Mouse (Mus musculus): ENCODE data around the gene Lca5. TPM values are rescaled to one million over a fixed set of nuclear protein-coding genes. Genes with fewer than 3 reads are reported as not detected.

Gene Lca5
- polyA plus RNA-seq, 1 experiment from 2014 or later = 31.1 TPM

- Histone ChIP-seq H3K4me3 (ENCODE audit: low read depth, low read length) (no peak overlapping the region), H3K36me3 (ENCODE audit: control insufficient read depth, insufficient read depth, low read length) (no peaks in the 10 kb centered on the region), H3K9ac (ENCODE audit: low read depth, low read length) (no peak overlapping the region), H3K4me2 (replicated peaks; ENCODE audit: low read depth, low read length) (no peak overlapping the region), H3K9me3 (ENCODE audit: control insufficient read depth, low read length) (no peaks in the 10 kb centered on the region), H3K27me3 (ENCODE audit: control insufficient read depth, insufficient read depth, low read length) (no peaks in the 10 kb centered on the region), H3K27ac (ENCODE audit: low read depth, low read length) (no peak overlapping the region), H3K4me1 (replicated peaks; ENCODE audit: control insufficient read depth, insufficient read depth, low read length) (no peaks in the 10 kb centered on the region)
- WGBS = 43% methylated on average over 3 of the region's 3 CpGs
- no peak for ATAC-seq (ENCODE audit: low FRiP score)
- DNase-seq (ENCODE audit: low spot score) = no peak
Observed at GRCm38 (mm10) chr9:83400783-83401182, 40.1 kb downstream of the Lca5 start.

DNA sequence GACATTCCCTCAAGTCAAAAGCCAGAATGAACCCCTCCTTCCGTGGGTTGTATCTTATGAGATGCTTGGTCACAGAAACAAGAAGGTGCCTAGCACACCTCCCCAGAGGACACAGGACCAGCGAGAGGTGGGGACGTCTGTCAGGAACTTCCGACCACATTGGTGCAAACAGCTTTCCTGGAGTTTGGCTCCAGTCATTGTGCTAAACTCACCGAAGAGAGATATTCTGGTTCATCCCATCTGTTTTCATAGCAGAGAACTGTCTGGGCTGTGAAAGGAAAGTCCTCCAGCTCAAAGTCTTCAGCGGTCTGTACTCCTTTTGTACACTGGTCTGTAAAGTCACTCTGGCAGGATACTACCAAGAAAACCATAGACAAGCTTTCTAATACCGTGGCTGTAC lies 41.5 kb downstream of the Lca5 start:
- Histone ChIP-seq H3K4me3 (ENCODE audit: low read depth, low read length) (no peak overlapping the region), H3K4me2 (replicated peaks; ENCODE audit: low read depth, low read length) (no peak overlapping the region), H3K27ac (ENCODE audit: low read depth, low read length) (no peak overlapping the region), H3K9ac (ENCODE audit: low read depth, low read length) (no peak overlapping the region), H3K4me1 (replicated peaks; ENCODE audit: control insufficient read depth, insufficient read depth, low read length) (no peaks in the 10 kb centered on the region), H3K36me3 (ENCODE audit: control insufficient read depth, insufficient read depth, low read length) (no peaks in the 10 kb centered on the region), H3K27me3 (ENCODE audit: control insufficient read depth, insufficient read depth, low read length) (no peaks in the 10 kb centered on the region), H3K9me3 (ENCODE audit: control insufficient read depth, low read length) (no peaks in the 10 kb centered on the region)
- ATAC-seq (ENCODE audit: low FRiP score) (no peak), DNase-seq (ENCODE audit: low spot score) (no peak)
- WGBS = 94% methylated on average over 7 of the region's 7 CpGs

DNA sequence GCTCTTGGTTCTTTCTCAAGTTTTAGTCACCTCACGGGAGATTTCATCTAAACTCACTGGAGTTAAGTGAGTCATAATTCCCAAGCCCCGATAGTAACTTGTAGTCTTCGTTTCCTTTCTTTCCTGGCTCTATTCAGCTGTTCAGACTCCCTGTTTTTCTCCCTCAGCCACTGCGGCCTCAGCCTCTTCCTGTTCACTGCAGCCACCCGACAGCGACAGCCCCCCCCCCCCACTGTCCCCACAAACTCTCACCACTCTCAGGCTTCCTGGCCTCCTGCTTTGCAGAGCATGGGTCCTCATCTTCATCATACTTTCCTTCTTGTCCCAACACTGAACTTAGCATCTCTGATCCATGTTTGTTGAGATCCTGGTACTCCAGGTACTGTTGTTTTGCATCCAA lies 42.7 kb downstream of the Lca5 start:
- ATAC-seq (ENCODE audit: low FRiP score) (no peak), DNase-seq (ENCODE audit: low spot score) (no peak)
- Histone ChIP-seq H3K27me3 (ENCODE audit: control insufficient read depth, insufficient read depth, low read length) (no peaks in the 10 kb centered on the region), H3K4me1 (replicated peaks; ENCODE audit: control insufficient read depth, insufficient read depth, low read length) (no peaks in the 10 kb centered on the region), H3K9me3 (ENCODE audit: control insufficient read depth, low read length) (no peaks in the 10 kb centered on the region), H3K9ac (ENCODE audit: low read depth, low read length) (no peak overlapping the region), H3K27ac (ENCODE audit: low read depth, low read length) (no peak overlapping the region), H3K4me2 (replicated peaks; ENCODE audit: low read depth, low read length) (no peak overlapping the region), H3K36me3 (ENCODE audit: control insufficient read depth, insufficient read depth, low read length) (no peaks in the 10 kb centered on the region), H3K4me3 (ENCODE audit: low read depth, low read length) (no peak overlapping the region)
- WGBS = 71% methylated on average over 5 of the region's 6 CpGs

DNA sequence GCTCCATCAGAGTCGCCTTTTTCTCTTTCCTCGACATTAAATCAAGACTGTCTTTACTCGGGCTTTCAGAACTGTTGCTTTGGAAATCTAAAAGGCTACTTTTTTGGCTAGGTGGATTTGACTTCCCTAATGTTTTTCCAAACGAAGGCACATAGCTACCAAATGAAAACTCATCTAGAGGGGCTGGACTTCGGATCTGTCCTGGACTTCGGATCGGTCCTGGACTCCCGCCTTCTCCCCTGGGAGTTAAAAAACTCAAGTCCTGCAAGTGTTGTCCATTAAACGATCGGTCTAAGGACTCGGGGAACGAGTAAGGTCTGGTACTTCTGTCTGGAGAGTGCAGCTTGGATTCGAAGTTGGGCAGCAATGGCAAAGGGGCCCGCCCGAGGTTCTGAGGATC lies 45.5 kb downstream of the Lca5 start:
- H3K27me3 ChIP-seq (ENCODE audit: control insufficient read depth, insufficient read depth, low read length) = no peaks in the 10 kb centered on the region
- H3K4me3 ChIP-seq (ENCODE audit: low read depth, low read length) = no peak overlapping the region
- no peak for DNase-seq (ENCODE audit: low spot score)
- WGBS = 90% methylated on average over 15 of the region's 15 CpGs
- no peak overlapping the region for H3K9ac ChIP-seq (ENCODE audit: low read depth, low read length)
- H3K4me2 ChIP-seq (replicated peaks; ENCODE audit: low read depth, low read length) = no peak overlapping the region
- ATAC-seq (ENCODE audit: low FRiP score) = no peak
- H3K9me3 ChIP-seq (ENCODE audit: control insufficient read depth, low read length) = no peaks in the 10 kb centered on the region
- H3K4me1 ChIP-seq (replicated peaks; ENCODE audit: control insufficient read depth, insufficient read depth, low read length) = no peaks in the 10 kb centered on the region
- no peak overlapping the region for H3K27ac ChIP-seq (ENCODE audit: low read depth, low read length)
- H3K36me3 ChIP-seq (ENCODE audit: control insufficient read depth, insufficient read depth, low read length) = no peaks in the 10 kb centered on the region

DNA sequence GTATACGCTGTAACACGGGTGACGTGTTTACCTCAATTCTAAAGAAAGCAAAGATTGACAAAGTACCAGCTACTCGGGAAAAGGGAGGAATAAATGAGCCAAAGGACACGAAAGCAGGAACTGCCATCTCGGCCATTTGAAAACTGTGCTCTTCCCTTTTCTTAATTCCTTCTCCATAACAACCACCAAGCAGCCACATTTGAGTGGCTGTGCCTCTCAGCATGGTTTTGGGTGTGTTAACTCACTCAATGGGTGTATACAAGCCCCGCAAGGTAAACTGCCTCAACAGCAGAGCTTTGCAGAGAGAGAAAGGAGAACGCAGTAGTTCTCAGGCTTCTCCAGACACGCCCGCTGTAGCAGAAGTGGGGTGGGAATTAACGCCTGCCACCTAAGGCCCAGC lies 48.9 kb downstream of the Lca5 start:
- H3K9ac ChIP-seq (ENCODE audit: low read depth, low read length) = no peak overlapping the region
- no peaks in the 10 kb centered on the region for H3K4me1 ChIP-seq (replicated peaks; ENCODE audit: control insufficient read depth, insufficient read depth, low read length)
- no peaks in the 10 kb centered on the region for H3K9me3 ChIP-seq (ENCODE audit: control insufficient read depth, low read length)
- no peak overlapping the region for H3K27ac ChIP-seq (ENCODE audit: low read depth, low read length)
- ATAC-seq (ENCODE audit: low FRiP score) (no peak), DNase-seq (ENCODE audit: low spot score) (no peak)
- H3K4me3 ChIP-seq (ENCODE audit: low read depth, low read length) = no peak overlapping the region
- H3K27me3 ChIP-seq (ENCODE audit: control insufficient read depth, insufficient read depth, low read length) = no peaks in the 10 kb centered on the region
- 91% methylated on average over 11 of the region's 11 CpGs for WGBS
- no peak overlapping the region for H3K4me2 ChIP-seq (replicated peaks; ENCODE audit: low read depth, low read length)
- no peaks in the 10 kb centered on the region for H3K36me3 ChIP-seq (ENCODE audit: control insufficient read depth, insufficient read depth, low read length)

- Histone ChIP-seq H3K27me3 (ENCODE audit: control insufficient read depth, insufficient read depth, low read length) (no peaks in the 10 kb centered on the region), H3K9ac (ENCODE audit: low read depth, low read length) (no peak overlapping the region), H3K4me2 (replicated peaks; ENCODE audit: low read depth, low read length) (no peak overlapping the region), H3K4me3 (ENCODE audit: low read depth, low read length) (no peak overlapping the region), H3K4me1 (replicated peaks; ENCODE audit: control insufficient read depth, insufficient read depth, low read length) (no peaks in the 10 kb centered on the region), H3K36me3 (ENCODE audit: control insufficient read depth, insufficient read depth, low read length) (no peaks in the 10 kb centered on the region), H3K27ac (ENCODE audit: low read depth, low read length) (no peak overlapping the region), H3K9me3 (ENCODE audit: control insufficient read depth, low read length) (no peaks in the 10 kb centered on the region)
- DNase-seq (ENCODE audit: low spot score) (no peak), ATAC-seq (ENCODE audit: low FRiP score) (no peak)
- 81% methylated on average over 9 of the region's 9 CpGs for WGBS
Observed at GRCm38 (mm10) chr9:83389570-83389969, 51.4 kb downstream of the Lca5 start.

DNA sequence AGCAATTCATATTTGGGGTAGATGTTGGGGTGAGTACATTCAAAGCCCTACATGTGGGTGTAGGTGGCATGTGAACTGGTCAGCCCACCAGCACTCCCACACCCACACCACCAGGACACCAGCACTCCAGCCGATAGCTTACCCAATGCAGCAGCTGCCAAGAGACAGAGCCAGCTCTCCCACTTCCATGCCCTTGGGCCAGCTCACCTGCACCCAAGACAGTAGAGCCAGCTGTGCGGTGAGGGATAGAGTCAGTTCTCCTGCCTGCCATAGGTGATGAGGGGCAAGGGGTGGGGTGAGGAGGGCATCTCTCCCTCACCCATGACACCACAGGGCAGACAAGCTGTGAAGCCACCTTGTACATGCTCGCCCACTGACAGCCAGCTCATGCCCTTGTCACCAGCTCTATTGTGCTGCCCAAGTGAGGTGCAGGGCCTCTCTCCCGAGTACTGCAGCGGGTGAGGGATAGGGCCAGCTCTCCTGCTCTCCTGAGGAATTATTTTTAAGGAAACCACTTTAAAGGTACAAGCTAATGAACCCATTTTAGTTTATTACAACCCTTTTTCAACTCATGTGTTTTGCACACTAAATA lies 54.6 kb downstream of the Lca5 start:
- 76% methylated on average over 5 of the region's 5 CpGs for WGBS
- Histone ChIP-seq H3K4me3 (ENCODE audit: low read depth, low read length) (no peak overlapping the region), H3K36me3 (ENCODE audit: control insufficient read depth, insufficient read depth, low read length) (no peaks in the 10 kb centered on the region), H3K4me1 (replicated peaks; ENCODE audit: control insufficient read depth, insufficient read depth, low read length) (no peaks in the 10 kb centered on the region), H3K9me3 (ENCODE audit: control insufficient read depth, low read length) (no peaks in the 10 kb centered on the region), H3K27me3 (ENCODE audit: control insufficient read depth, insufficient read depth, low read length) (no peaks in the 10 kb centered on the region), H3K9ac (ENCODE audit: low read depth, low read length) (no peak overlapping the region), H3K27ac (ENCODE audit: low read depth, low read length) (no peak overlapping the region), H3K4me2 (replicated peaks; ENCODE audit: low read depth, low read length) (no peak overlapping the region)
- DNase-seq (ENCODE audit: low spot score) (no peak), ATAC-seq (ENCODE audit: low FRiP score) (no peak)

- 79% methylated on average over 6 of the region's 6 CpGs for WGBS
- H3K4me2 ChIP-seq (replicated peaks; ENCODE audit: low read depth, low read length) = no peak overlapping the region
- no peak overlapping the region for H3K9ac ChIP-seq (ENCODE audit: low read depth, low read length)
- no peaks in the 10 kb centered on the region for H3K27me3 ChIP-seq (ENCODE audit: control insufficient read depth, insufficient read depth, low read length)
- no peaks in the 10 kb centered on the region for H3K4me1 ChIP-seq (replicated peaks; ENCODE audit: control insufficient read depth, insufficient read depth, low read length)
- H3K27ac ChIP-seq (ENCODE audit: low read depth, low read length) = no peak overlapping the region
- ATAC-seq (ENCODE audit: low FRiP score) = no peak
- DNase-seq (ENCODE audit: low spot score) = no peak
- no peak overlapping the region for H3K4me3 ChIP-seq (ENCODE audit: low read depth, low read length)
- H3K9me3 ChIP-seq (ENCODE audit: control insufficient read depth, low read length) = no peaks in the 10 kb centered on the region
- no peaks in the 10 kb centered on the region for H3K36me3 ChIP-seq (ENCODE audit: control insufficient read depth, insufficient read depth, low read length)
Observed at GRCm38 (mm10) chr9:83385301-83385700, 55.6 kb downstream of the Lca5 start.

- Histone ChIP-seq H3K27ac (ENCODE audit: low read depth, low read length) (no peak overlapping the region), H3K9ac (ENCODE audit: low read depth, low read length) (no peak overlapping the region), H3K4me1 (replicated peaks; ENCODE audit: control insufficient read depth, insufficient read depth, low read length) (no peaks in the 10 kb centered on the region), H3K9me3 (ENCODE audit: control insufficient read depth, low read length) (no peaks in the 10 kb centered on the region), H3K27me3 (ENCODE audit: control insufficient read depth, insufficient read depth, low read length) (no peaks in the 10 kb centered on the region), H3K4me2 (replicated peaks; ENCODE audit: low read depth, low read length) (no peak overlapping the region), H3K4me3 (ENCODE audit: low read depth, low read length) (no peak overlapping the region), H3K36me3 (ENCODE audit: control insufficient read depth, insufficient read depth, low read length) (no peaks in the 10 kb centered on the region)
- 71% methylated on average over 3 of the region's 3 CpGs for WGBS
- no peak for DNase-seq (ENCODE audit: low spot score)
- no peak for ATAC-seq (ENCODE audit: low FRiP score)
Observed at GRCm38 (mm10) chr9:83383235-83383634, 57.7 kb downstream of the Lca5 start.

Measured in hindbrain, embryonic 11.5 days (tissue).